Mouse (Mus musculus) spleen, postnatal 10 days (tissue): ENCODE results near the gene 1110004F10Rik.
"Not testable (repeated sequence)": the region's sequence is repeated elsewhere in the genome, so short reads cannot be mapped to it uniquely, and the experiment has no call there.

Experiments used
- DNase-seq, 2 experiments: peaks; one replicate each; pipeline ENCODE4 v3.0.0; 2021 to 2022; ENCODE audit warnings: low spot score in 2 of 2

Gene 1110004F10Rik

GRCm38 (mm10) chr7:116039196-116039537, at the start of gene 1110004F10Rik:
Gene 1110004F10Rik (plus strand): TSS chr7:116039397.
- DNase-seq, result peak; percentile 8 to 17

DNA sequence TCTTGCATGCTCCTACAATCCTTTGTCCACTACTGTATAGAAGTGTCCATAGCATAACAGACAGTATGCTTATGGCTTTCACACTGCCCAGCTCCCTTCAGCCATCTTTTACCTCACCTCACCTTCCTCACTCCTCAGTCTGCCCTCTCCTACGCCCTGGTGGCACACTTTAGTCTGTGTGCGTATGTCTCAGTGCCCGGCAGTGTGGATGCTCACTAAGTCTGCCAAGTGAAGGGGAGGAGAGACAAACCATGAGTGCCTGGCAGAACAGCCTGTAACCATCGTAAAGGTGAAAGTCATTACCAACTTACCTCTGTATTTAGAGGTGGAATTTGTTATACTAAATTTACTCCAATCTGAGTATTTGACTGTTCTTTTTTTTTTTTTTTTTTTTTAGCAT, 36.5 kb upstream of the 1110004F10Rik start:
- no peak for DNase-seq

DNA sequence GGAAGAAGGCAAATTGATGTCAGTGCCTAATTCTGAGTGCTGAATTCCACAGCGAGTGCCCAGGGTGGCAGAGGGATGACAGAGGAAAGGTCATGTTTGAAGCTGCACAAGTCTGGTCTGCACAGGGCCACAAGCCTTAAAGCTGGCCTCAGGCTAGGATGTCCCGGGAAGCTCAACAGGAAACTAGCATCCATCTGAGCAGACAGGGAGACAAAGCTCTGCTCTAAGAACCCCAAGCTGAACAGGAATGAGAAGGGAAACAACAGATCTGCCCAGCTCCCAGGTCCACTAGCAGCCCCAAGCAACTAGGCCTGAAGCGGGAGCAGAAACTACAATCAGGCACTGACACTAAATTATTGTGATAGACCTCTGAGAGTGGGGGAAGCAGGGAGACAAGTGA, 9.2 kb upstream of the 1110004F10Rik start:
- no peak for DNase-seq

- peak; percentile 15 to 18 for DNase-seq
Measured at GRCm38 (mm10) chr7:116030597-116031387, 8.4 kb upstream of the 1110004F10Rik start.

GRCm38 (mm10) chr7:116031388-116031717, 7.8 kb upstream of the 1110004F10Rik start:
- DNase-seq, result peak in 1 of 2 experiments; percentile 31

GRCm38 (mm10) chr7:116031718-116032595, 7.2 kb upstream of the 1110004F10Rik start:
- peak; percentile 63 to 75 for DNase-seq

- peak; percentile 73 to 86 for DNase-seq
Measured at GRCm38 (mm10) chr7:116032596-116033307, 6.4 kb upstream of the 1110004F10Rik start.

DNA sequence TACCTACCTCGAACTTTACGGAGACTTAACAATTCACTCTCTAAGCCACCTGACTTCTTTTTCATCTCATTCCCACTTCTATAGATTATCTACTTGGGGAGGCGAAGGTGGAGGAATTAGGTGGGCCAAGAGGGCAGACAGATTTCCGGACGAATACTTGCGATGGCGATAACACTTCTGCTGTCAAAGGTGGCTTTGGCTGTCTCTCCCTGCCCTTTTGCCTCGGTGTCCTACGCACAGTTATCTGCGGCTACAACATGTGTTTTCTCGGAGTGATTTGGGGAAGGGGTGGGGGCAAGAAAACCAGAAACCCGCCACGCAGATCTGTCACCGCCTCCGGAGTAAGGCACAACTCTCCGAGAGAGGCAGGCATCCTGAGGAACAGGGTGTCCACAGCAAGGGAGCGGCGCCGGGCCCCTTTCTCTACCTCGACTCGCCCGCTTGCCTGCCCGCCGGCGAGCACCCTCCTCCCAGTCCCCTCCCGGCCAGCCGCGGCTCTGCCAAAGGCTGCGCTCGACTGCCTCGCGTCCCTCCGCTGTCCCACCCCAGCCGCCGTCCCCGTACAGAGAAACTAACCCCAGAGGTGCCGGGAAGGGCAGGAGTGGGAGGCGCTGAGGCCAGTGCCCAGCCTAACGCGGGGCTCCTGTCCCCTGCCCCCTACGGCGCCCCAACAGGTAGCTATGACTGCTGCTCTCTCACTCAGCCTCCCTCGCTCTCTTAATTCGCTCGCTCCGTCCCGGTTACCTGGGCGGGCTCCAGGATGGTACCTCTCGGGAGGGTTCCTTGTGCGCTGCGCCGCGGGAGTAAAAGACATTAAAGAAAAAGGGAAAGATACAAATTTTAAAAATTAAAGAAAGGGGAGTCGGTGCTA, 5.6 kb upstream of the 1110004F10Rik start:
- peak; percentile 58 for DNase-seq

GRCm38 (mm10) chr7:116034282-116034758, 4.9 kb upstream of the 1110004F10Rik start:
- DNase-seq, result peak; percentile 31 to 34

- no peak for DNase-seq
Measured at GRCm38 (mm10) chr7:116035504-116035903, 3.7 kb upstream of the 1110004F10Rik start.

DNA sequence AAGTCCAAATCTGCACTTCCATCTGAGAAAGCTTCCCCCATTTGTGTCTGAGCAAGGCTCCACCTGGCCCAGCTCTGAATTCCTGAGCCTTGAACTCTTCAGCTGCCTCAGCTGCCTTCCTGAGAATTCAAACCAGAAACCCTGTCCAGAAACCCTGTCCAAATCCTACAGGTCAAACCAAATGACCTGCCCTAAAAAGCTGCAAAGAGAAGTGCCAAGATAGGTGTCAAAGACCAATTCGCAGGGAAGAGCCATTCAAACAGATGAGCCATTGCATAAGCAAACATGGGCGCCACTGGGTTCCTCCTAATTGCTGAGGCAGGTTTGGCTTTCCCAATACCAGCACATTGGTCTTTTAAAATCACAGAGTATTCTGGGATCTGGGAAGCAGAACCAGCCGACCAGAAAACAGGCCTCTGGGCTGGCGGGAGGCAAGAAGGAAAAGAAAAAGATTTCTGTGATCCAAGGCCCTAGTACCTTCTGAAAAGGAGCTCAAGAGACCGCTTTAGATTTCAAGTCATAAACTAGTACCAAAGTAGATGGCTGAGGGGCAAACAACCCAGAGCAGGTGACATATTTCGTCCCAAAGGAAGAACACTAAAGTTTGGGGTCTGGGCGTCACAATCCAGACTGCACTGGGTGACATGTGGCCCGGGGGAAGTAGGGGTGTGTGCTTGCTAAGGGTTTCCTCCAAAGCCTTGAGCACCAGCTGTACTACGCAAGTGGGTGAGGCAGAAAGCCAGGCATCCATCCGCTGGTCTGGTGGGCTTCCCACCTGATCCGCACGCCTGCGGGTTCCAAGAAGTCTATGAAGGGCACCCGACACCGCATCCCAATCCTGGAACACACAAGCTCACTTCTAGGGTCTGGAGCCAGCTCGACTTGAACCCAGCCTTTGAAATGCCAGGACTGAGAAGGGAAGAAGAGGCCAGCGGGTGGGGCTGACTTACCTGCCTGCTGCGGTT, 2.3 kb upstream of the 1110004F10Rik start:
- DNase-seq, result peak in 1 of 2 experiments; percentile 13

DNA sequence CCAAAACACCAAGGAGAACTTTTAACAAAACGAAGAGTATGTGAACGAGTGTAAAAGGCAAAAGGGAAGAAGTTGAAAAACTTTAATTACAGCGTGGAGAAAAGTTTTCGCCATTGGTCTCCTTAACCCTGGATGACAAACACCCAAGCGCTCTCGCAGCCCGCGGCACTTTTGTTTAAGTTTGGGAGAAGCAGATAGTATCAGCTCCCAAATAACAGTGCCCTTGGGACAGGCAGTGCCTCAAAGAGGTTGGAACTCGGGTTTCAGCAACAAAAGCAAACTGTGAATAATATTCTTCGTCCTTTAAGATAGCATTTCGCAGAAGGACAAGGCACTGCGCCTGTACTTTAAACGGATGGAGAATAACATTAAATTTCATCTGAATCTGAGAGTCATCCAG, 1.2 kb upstream of the 1110004F10Rik start:
- no peak for DNase-seq

DNA sequence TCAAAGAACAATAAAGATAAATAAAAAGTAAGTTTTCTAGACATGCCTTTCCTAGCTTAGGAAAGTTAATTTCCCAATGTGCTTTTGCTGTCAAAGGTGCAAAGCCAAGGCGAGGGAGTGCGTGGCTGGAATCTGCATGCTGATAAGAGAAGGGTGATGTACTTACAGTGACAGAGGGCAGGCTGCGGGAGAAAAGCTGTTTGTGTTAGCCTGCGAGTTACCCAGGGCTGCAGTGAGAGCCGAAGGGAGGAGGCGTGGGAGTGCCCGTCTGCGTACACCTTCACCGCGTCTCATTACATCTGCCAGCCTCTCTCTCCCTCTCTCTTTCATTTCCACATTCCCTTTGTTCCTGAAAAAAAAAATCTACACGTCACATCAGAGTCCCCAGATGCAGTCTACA, 686 bp upstream of the 1110004F10Rik start, which contains the start of gene Sox6:
Gene Sox6, minus strand, starts transcription at position 286 of the 400 bp plus-strand sequence.
- DNase-seq, result peak in 1 of 2 experiments; percentile 21

DNA sequence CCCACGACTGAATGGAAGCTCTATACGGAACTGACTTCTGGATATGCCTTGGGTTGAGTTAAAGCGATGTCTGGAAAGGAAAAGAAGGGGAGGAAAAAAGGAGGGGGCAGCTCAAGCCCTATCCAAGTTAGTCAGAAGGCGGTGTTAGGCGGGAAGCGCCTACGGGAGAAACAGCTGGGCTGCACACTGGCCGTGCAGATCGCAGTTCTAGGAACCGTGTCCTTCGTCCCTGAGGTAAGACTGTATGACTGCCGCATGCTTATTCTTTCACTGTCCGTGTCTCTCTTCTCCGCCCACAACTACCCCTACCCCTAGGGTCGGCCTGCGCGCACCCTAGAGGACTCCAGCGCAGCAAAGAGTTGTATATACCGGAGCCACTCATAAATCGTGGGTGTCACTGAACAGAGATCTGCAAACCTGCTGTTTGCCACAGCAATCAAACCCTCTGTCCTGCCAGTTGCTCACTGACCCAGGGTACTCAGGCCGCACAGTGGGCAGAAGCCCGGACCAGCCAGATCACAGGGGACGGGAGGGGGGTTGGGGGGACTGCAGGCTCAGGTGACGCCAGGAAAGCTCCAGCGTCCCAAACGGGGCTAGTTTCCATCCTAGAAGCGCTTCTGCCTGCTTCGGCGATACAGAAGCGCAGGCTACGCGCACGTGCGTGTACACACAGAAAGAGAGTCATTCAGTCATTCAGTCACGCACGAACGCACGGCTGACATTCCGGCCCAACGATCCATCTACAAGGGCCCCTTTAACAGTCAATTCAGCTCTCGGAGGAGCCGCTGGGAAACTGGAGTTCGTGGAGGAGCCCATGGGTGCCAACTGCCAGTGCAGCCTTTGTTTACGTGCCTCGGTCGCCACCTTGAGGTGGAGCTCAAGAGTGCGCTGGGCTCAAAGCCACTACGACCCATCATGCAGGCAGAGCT, 605 bp downstream of the 1110004F10Rik start:
- DNase-seq, result peak; percentile 75 to 85

GRCm38 (mm10) chr7:116040470-116041019, 1.3 kb downstream of the 1110004F10Rik start:
- DNase-seq, result no peak

- DNase-seq, result no peak
Measured at GRCm38 (mm10) chr7:116060739-116061138, 21.5 kb downstream of the 1110004F10Rik start.

DNA sequence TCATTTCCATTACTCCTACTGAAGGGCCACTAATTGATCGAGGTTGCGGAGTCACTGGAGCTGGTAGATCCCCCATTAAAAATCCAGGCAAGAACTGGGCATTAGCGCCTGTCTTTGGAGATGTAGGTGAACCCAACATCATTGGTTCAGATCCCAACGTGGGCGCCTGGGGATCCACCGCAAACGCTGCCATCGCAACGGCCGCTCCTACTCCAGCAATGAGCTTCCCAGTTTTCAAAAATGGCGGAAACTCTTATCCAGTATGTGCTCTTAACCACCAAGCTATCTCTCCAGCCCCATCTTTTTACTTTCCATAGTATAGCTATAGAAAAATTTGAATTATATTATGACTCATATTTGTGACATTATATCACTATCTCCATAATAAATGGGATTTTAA, 45.2 kb downstream of the 1110004F10Rik start, which contains the start of gene Gm4353:
Gene Gm4353, minus strand, starts transcription at position 270 of the 400 bp plus-strand sequence.
- not testable (repeated sequence) for DNase-seq
